Mouse (Mus musculus) embryo, embryonic 9.5 days (tissue): Measurements from ENCODE around the gene Zfp385a.
A peak's percentile ranks its signal among the peaks of the same experiment; 100 is the strongest.
"Not testable (repeated sequence)": the region's sequence is repeated elsewhere in the genome, so short reads cannot be mapped to it uniquely, and the experiment has no call there.

Experiments used
- DNase-seq: peaks from one replicate; pipeline ENCODE4 v3.0.0-alpha.2; 2017; ENCODE audit errors: extremely low spot score

The Zfp385a gene

DNA sequence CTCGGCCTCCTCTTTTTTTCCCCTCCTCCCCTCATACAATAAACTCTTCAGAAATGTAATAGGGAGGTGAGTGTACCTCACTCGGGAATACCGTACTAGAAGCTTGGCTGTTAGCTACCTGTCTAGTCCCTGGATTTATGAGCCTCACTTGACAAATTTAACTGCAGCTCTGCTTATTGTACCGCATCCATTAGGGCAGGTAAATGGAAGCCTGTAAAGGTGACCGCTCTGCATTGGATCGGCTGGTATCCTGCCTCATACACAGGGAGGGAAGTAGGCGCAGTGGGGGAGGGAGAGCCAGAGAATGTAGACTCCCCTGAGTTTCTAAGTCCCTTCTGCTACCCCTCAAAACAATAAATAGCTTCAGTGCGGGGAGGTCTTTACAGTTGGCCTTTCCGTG, 49.0 kb downstream of the Zfp385a start:
- DNase-seq = no peak

DNA sequence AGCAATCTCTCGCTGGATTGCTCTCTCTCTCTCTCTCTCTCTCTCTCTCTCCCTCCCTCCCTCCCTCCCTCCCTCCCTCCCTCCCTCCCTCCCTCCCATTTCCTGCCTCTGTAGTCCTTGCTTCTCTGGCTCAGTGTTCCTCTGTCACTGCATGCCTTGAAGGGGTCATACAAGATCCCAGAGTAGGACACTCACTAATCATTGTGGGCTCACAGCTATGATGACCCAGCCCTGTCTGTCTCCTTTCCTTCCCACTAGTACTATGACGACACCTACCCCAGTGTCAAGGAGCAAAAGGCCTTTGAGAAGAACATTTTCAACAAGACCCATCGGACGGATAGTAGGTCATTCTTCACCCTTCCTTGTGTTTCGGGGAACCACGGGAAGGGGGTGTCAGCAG, 49.5 kb downstream of the Zfp385a start:
- DNase-seq = no peak

DNA sequence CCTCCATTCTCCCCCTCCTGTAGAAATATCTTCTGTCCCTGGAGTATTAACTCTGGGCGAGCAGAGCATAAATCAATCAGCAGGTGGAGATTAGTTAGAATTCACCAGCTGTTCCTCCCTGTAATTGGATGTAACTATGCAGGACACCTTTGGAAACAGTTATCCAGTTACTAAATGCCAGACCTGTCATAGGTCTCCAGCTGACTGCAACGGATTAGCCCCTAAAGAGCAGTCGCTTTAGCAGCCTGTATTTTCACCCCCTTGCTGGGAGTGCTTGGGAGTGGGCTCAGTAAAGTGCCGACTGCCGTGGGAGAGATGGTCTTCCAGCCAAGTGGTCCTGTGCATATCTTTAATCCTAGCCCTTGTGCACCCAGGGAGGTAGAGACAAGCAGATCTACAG, 50.3 kb downstream of the Zfp385a start:
- DNase-seq = no peak

DNA sequence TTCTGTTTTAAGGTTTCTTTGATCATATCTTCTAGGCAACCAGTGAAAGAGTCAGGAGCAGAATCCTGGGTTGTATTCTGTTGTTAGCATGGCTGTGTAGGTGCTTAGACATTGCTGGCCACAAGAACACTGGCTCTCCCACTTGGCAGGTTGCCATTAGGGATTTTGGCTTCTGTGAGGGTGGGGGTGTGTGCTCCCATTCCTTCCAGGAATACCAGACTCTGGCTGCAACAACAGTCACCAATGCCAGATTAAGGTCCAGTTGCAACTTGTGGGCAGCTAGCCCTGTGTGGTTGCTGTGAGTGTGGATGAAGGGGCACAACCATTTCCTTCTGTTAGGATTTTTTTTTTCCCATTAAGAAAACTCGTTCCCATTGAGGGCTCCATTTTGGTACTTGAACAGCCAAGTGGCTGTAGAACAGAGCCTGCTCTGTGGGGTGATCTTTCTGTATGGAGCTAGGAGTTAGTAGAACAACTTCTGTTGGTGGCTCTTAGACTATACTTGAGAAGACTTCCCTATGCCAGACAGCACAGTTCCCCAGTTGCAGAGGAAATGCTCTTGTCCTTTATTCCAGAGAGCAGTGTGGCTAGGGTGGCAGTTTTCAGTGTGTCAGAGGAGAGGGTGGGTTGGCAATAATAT, 54.0 kb downstream of the Zfp385a start:
- DNase-seq = no peak

DNA sequence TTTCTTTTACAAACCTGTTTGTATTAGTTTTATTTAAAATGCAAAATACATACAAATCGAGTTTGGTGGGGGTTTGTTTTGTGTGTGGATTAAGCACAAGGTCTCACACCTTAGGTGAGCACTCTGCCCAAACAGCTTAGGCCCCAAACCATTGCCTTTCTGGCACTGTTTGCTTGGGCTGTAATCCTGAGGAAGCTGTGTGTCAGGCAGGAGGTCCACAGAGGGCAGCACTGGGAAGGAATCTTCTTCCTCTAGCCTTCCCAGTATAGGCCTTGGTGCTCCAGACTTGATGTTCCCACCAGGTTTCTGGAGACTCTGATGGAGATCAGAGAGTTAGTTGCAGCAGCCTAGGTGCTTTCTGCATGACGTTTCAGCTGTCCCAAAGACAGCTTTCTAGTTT, 55.2 kb downstream of the Zfp385a start:
- DNase-seq = no peak

DNA sequence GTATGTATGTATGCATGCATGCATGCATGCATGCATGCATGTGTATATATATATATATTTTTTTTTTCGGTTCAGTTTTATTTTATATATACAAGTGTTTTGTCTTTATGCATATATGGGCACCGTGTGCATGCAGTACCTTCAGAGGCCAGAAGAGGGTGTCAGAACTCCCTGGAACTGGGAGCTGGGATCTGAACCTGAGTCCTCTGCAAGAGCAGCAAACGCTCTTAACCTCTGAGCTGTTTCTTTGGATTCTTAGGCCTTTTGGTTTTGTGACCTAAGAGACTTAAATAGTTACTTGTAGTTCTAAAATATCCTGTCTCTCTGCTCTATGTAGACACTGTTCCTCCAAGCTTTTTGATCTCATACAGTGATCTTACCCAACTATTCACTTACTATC, 55.8 kb downstream of the Zfp385a start:
- DNase-seq = peak; percentile 64

DNA sequence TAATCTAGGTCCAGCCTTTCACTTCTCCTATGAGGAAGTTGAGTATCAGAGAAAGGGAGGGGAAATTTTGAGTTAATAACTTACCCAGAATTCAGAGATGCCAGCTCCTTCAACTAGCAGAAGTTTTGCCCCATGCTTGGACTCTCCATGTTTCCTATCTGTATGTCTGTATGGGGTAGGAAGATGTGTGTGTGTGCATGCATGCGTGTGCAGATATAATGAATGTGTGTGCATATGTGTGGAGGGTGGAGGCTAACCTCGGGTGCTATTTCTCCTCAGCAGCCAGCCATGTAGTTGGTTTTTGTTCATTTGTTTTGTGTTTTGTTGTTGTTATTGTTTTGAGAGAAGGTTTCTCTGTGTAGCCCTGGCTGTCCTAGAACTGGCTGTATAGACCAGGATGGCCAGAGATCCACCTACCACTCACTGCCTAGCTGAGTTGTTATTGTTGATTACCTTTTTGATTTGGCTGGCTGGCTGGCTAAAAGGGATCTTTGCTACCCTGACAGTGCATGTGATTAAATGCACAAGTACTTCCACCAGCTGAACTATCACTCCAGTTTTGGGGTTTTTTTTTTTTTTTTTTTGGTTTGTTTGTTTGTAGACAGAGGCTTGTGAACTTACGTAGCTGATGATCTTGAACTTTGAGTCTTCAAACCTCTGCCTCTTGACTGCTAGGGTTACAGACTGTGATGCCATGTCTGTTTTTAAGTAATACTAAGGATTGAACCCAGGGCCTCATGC, 58.3 kb downstream of the Zfp385a start:
- DNase-seq = no peak

DNA sequence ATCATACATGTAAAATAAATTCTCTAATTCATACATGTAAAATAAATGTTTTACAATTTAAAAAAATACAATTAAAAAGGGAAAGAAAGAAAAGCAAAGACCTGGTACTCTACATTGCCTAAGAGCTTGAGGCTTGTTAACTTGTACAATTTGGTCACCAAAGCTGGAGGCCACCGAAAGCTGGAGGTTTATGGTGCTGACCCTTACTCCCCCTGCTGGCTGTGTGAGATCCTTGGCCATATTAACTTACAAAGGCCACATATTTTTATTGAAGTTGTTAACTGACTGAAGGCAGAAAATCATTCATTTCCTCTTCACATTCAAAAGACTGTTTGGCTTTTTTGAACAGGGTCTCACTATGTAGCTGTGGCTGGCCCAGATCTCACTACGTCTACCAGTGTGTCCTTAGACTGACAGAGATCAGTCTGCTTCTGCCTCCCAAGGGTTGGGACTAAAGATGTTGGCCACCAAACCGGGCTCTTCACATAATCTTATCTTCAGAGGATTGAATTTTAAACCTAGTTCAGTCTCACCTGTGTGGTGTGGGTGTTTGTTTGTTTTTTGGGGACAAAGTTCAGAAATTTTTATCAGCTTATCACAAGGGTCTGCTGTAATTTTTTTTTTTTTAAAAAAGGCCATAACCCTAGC, 59.0 kb downstream of the Zfp385a start:
- peak; percentile 36 for DNase-seq

DNA sequence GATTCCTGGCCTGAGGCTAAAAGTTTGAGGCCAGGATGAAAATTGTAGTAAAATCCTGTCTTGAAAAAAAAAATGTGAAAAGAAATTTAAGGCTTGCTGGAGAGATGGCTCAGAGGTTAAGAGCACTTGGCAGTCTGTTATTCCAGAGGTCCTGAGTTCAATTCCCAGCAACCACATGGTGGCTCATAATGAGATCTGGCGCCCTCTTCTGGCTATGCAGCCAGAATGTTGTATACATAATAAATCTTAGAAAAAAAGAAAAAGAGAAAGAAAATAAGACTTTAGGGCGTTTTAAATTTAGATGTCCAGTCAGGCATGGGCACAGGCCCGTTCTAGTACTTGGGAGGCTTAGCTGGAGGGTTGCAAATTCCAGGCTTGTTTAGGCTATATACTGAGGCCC, 60.1 kb downstream of the Zfp385a start:
- no peak for DNase-seq

DNA sequence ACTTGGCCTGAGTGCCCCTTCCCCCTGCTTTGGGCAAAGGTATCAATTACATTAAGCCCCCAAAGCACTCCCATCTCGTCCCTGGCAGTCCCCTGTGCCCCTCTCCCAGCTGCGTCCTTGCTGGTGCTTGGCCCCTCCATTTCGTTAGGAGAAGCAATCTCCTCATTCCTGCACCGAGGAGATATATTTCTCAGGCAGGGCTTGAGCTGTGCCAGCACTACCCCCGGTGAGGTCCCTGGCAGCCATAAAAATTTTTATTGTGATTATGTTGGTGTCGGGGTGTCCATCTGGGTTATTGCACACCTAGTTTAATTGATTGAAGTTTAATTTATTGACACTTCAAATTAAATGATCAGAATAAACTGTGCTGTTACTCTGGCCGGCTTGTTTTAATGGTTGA, 61.9 kb downstream of the Zfp385a start:
- no peak for DNase-seq

DNA sequence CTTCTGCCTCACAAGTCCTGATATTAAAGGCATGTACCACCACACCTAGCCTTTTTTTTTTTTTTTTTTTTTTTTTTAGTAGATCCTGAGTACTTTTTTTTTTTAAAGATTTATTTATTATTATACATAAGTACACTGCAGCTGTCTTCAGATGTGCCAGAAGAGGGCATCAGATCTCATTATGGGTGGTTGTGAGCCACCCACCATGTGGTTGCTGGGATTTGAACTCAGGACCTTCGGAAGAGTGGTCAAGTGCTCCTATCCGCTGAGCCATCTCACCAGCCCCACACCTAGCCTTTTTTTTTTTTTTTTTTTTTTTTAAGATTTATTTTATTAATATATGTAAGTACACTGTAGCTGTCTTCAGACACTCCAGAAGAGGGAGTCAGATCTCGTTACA, 64.0 kb downstream of the Zfp385a start:
- not testable (repeated sequence) for DNase-seq

DNA sequence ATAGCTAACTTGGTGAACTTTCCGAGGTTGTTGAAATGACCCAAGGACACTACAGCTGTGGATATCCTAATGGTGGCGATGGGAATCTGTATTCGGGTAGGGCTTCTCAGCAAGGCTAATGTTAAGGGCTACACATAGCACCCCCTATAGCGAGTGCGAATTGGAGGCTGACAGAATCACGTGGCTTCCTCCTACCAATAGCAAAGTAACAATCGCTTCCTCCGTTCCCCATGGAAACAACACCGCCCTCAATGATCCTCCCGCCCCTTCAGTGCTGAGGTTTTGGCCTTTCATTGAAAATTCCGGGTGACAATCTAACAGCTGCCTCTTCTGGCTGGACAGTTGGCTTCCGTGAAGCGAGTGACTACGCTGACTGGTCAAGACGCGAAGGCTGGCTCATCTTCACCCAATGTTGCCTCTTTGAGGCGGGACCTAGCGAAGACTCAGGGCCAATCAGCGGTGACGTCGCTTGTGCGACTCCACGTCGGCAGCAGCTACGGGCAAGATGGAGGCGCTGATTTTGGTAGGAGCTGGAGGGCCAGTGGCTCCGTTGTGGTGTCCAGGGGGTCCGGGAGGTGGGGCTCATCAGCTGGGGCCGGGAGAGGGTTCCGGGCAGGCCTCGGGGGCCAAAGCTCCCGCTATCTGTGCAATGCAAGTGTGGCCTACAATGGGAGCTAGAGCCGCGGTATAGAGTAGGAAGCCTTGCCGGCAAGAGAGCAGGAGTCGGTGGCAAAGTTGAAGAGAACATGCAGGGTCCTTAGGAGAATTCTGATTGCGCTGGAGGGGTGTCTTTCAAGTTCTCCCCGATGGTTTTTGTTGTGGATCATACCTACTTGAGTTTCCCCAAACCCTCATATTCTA, 67.2 kb downstream of the Zfp385a start, which contains the start of gene Copz1:
Gene Copz1, plus strand, starts transcription at position 296 of the 861 bp plus-strand sequence.
- DNase-seq = peak; percentile 93

DNA sequence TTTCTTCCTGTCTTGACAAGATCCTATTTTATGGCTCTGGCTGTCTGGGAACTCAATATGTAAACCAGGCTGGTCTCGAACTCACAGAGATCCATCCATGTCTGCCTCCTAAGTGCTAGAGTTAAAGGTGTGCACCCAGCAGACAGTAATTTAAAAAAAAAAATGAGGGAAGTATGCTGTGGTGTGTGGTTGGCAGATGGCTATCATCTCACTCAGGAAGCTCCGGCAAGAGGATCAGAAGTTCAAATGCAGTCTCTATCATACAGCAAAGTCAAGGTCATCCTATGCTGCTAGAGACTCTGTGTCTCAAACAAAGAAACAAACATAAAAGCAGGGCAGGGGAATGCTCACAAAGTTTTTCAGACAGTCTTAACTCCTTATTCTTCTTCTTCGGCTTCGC, 71.0 kb downstream of the Zfp385a start:
- no peak for DNase-seq

DNA sequence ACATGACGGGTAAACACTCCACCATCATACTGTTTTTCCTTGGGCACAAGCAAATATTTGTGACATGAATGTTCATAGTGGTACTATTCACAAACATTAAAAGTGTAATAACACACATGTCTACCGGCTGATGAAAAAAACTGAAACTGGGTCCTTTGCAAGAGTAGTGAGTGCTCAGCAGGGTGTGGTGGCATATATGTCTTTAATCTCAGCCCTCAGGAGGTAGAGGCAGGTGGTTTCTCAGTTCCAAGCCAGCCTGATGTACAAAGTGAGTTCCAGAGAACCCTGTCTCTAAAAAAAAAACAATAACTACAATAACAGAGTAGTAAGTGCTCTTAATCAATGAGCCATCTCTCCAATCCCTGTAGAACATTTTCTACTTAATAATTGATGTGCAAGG, 75.1 kb downstream of the Zfp385a start:
- no peak for DNase-seq
